Mouse (Mus musculus): ENCODE measurements around the gene Oaf.

- TF ChIP-seq POLR2A (IDR thresholded peaks at IDR 0.05; ENCODE audit: control insufficient read depth, extremely low read depth, insufficient read depth, low read length, poor library complexity) (no peak), CTCF (IDR thresholded peaks at IDR 0.05; ENCODE audit: borderline replicate concordance, control insufficient read depth, extremely low read depth, insufficient read depth, low read length, poor library complexity) (no peak)
Measured at GRCm38 (mm10) chr9:43210771-43211450, 28.8 kb downstream of the Oaf start.
